Mouse (Mus musculus): Measurements from ENCODE around the gene Sel1l3.

Sel1l3 gene

GRCm38 (mm10) chr5:53087452-53087851, 126.3 kb downstream of the Sel1l3 start:
- DNase-seq (ENCODE audit: low spot score), result no peak

- DNase-seq (ENCODE audit: low spot score), result no peak
These were observed 135.3 kb downstream of the Sel1l3 start for GRCm38 (mm10) chr5:53078453-53078852.

- no peak for DNase-seq (ENCODE audit: low spot score)
These were observed 139.2 kb downstream of the Sel1l3 start for GRCm38 (mm10) chr5:53074553-53074952.

- no peak for DNase-seq (ENCODE audit: low spot score)
These were observed 152.1 kb downstream of the Sel1l3 start for GRCm38 (mm10) chr5:53061532-53062130.

All from adipocyte (in vitro differentiated cells).